Mouse (Mus musculus): ENCODE data around the gene Cabp1.

- TF ChIP-seq POLR2A (IDR thresholded peaks at IDR 0.05; ENCODE audit: low read depth, low read length) (no peak), CTCF (IDR thresholded peaks at IDR 0.05; ENCODE audit: borderline replicate concordance, insufficient read depth, low read length) (no peak)
Measured at GRCm38 (mm10) chr5:115204562-115205311, 10.6 kb upstream of the Cabp1 start.

All from embryonic fibroblast, embryonic 13.5 days (primary cell).